Mouse (Mus musculus): ENCODE data around the gene Sox10.

GRCm38 (mm10) chr15:79191426-79191825, 26.4 kb upstream of the Sox10 start:
- TF ChIP-seq CTCF (conservative IDR thresholded peaks at IDR 0.05; ENCODE audit: low read length): peak; percentile 59
- no peak for TF ChIP-seq NANOG (IDR thresholded peaks at IDR 0.05; ENCODE audit: borderline replicate concordance, low read length)
- no peak for TF ChIP-seq POU5F1 (IDR thresholded peaks at IDR 0.05; ENCODE audit: borderline replicate concordance, low read length)

Measured in E14TG2a.4 (cell line).